Comparison of ENCODE assay signal across 8 mouse cellular contexts in genomic region chr3:38886061-38886821, GRCm38 (mm10). TPM values are rescaled to one million over a fixed set of nuclear protein-coding genes. Genes with fewer than 3 reads are reported as not detected.
DNase-seq lines count a peak whose midpoint lies in the region; ATAC-seq and TF ChIP-seq lines count a peak whose summit lies in the region.

No protein-coding gene starts in this region.

- peaks cover 22% of the 10 kb centered on the region for H3K27me3 ChIP-seq in forebrain, embryonic 10.5 days (ENCODE audit: poor library complexity, severe bottlenecking)
- H3K27me3 ChIP-seq in heart, postnatal 0 days (ENCODE audit: control insufficient read depth, insufficient read depth, low read length), result peaks cover 13% of the 10 kb centered on the region
- peaks cover 32% of the 10 kb centered on the region for H3K27me3 ChIP-seq in limb, embryonic 10.5 days (ENCODE audit: low read depth, poor library complexity, severe bottlenecking)

- peak overlapping the region; percentile 87 for H3K4me3 ChIP-seq in layer of hippocampus, adult 2 months
- peak overlapping the region; percentile 63 for H3K4me3 ChIP-seq in forebrain, embryonic 10.5 days
- H3K4me3 ChIP-seq in heart, postnatal 0 days (ENCODE audit: low read depth, low read length), result peak overlapping the region; percentile 63
- peak overlapping the region; percentile 83 for H3K4me3 ChIP-seq in limb, embryonic 10.5 days

- peak overlapping the region; percentile 54 for H3K9ac ChIP-seq in heart, postnatal 0 days (replicated peaks; ENCODE audit: low read depth, low read length)

- WGBS in forebrain, embryonic 10.5 days, result under 1% methylated on average over 60 of the region's 60 CpGs
- WGBS in heart, postnatal 0 days, result under 1% methylated on average over 60 of the region's 60 CpGs
- WGBS in limb, embryonic 10.5 days, result under 1% methylated on average over 60 of the region's 60 CpGs

- no peak for TF ChIP-seq EP300 in heart, postnatal 0 days (IDR thresholded peaks at IDR 0.05; ENCODE audit: low read depth)

- DNase-seq in layer of hippocampus, adult 2 months (ENCODE audit: low spot score in 2 of 2), result peak in 1 of 2 experiments; percentile 22
- DNase-seq in layer of hippocampus, adult 11-12 months (ENCODE audit: low spot score), result no peak
- DNase-seq in NIH3T3 (ENCODE audit: low read depth), result peak; percentile 70
- DNase-seq in forebrain, embryonic 10.5 days (ENCODE audit: extremely low spot score, low spot score), result peak; percentile 59
- DNase-seq in heart, postnatal 0 days (ENCODE audit: low spot score), result no peak
- peak; percentile 71 for DNase-seq in limb, embryonic 10.5 days (ENCODE audit: low spot score)
- peak; percentile 1 for DNase-seq in naive thymus-derived CD4-positive, alpha-beta T cell, adult 2 months (ENCODE audit: low read depth)

- peaks cover 27% of the 10 kb centered on the region for H3K9me3 ChIP-seq in forebrain, embryonic 10.5 days
- no peaks in the 10 kb centered on the region for H3K9me3 ChIP-seq in heart, postnatal 0 days (replicated peaks; ENCODE audit: control insufficient read depth, low read length)
- H3K9me3 ChIP-seq in limb, embryonic 10.5 days (replicated peaks), result 0 out of 2 replicates have a peak, but pooled peaks cover 3% of the 10 kb centered on the region

- peak; percentile 16 for ATAC-seq in heart, postnatal 0 days (ENCODE audit: insufficient read depth, low read depth)
- no peak for ATAC-seq in activated CD4-positive, CD25-positive, alpha-beta regulatory T cell, adult 4 months

- H3K27ac ChIP-seq in layer of hippocampus, adult 2 months, result peak overlapping the region; percentile 81
- peak overlapping the region; percentile 94 for H3K27ac ChIP-seq in forebrain, embryonic 10.5 days
- peak overlapping the region; percentile 91 for H3K27ac ChIP-seq in heart, postnatal 0 days (ENCODE audit: low read depth)
- H3K27ac ChIP-seq in limb, embryonic 10.5 days, result peak overlapping the region; percentile 96

- H3K4me2 ChIP-seq in heart, postnatal 0 days (ENCODE audit: low read depth, low read length), result peak overlapping the region; percentile 74

- peaks cover 36% of the 10 kb centered on the region for H3K36me3 ChIP-seq in forebrain, embryonic 10.5 days (replicated peaks)
- no peaks in the 10 kb centered on the region; the same call in 1 of the 2 replicates for H3K36me3 ChIP-seq in heart, postnatal 0 days (replicated peaks; ENCODE audit: control insufficient read depth, insufficient read depth, low read length)
- H3K36me3 ChIP-seq in limb, embryonic 10.5 days, result peaks cover 33% of the 10 kb centered on the region

- H3K4me1 ChIP-seq in forebrain, embryonic 10.5 days, result peaks cover 53% of the 10 kb centered on the region
- H3K4me1 ChIP-seq in heart, postnatal 0 days (ENCODE audit: control insufficient read depth, insufficient read depth), result peaks cover 8% of the 10 kb centered on the region
- peaks cover 36% of the 10 kb centered on the region for H3K4me1 ChIP-seq in limb, embryonic 10.5 days

- no peak for TF ChIP-seq CTCF in layer of hippocampus, adult 2 months (conservative IDR thresholded peaks at IDR 0.05)
- TF ChIP-seq CTCF in heart, postnatal 0 days (IDR thresholded peaks at IDR 0.05; ENCODE audit: low read depth), result no peak

RNA-seq across cellular contexts. Expression of gene Fat4, which starts 0.5 kb away (rescaled TPM):
- total RNA-seq in layer of hippocampus, adult 2 months (2021), result 10 to 100 TPM; 29.4 to 34.5 TPM
- polyA plus RNA-seq in forebrain, embryonic 10.5 days (2016; fragmentation: Nextera tagmentation; extraction: Ambion mirVana), result 6.0 and 7.6 TPM in 2 replicates
- total RNA-seq in heart, postnatal 0 days (2014; rRNA removed; ENCODE audit: low replicate concordance), result 14.0 and 16.1 TPM in 2 replicates
- polyA plus RNA-seq in heart, postnatal 0 days (2015; fragmentation: Nextera tagmentation; extraction: Ambion mirVana), result 0.97 and 1.0 TPM in 2 replicates
- 2.7 and 6.6 TPM in 2 replicates for polyA plus RNA-seq in limb, embryonic 10.5 days (2016; fragmentation: Nextera tagmentation; extraction: Ambion mirVana)
- polyA plus RNA-seq in activated CD4-positive, CD25-positive, alpha-beta regulatory T cell, adult 4 months (2017; shearing (Covaris generic)), result not detected

Comparison
In these comparisons a context has a peak if more than half of its experiments do, and no peak if none do; other contexts are left out.
1. DNase-seq: peak in NIH3T3 (single experiment), forebrain, embryonic 10.5 days (single experiment), limb, embryonic 10.5 days (single experiment) and naive thymus-derived CD4-positive, alpha-beta T cell, adult 2 months (single experiment); none in layer of hippocampus, adult 11-12 months (single experiment) and heart, postnatal 0 days (single experiment).
2. Peak in every context shown above with its lines, with median percentiles within 50 percentile points of each other: H3K27ac ChIP-seq and H3K4me3 ChIP-seq.